Mouse (Mus musculus) adrenal gland, postnatal 4 days (tissue): ENCODE results near the gene Lgals9. TPM values are rescaled to one million over a fixed set of nuclear protein-coding genes. Genes with fewer than 3 reads are reported as not detected.

Experiments used
- DNase-seq, 2 experiments: peaks; one replicate each; pipeline ENCODE4 v3.0.0; 2021 to 2022; ENCODE audit warnings: low spot score in 2 of 2, mixed read lengths in 2 of 2
- total RNA-seq, 2 experiments: library from RNA; stranded (reverse); gene quantifications; 2 replicates each; pipeline ENCODE4 v1.2.3; 2021

Lgals9 gene
- total RNA-seq, 2 experiments from 2014 or later: 32.6 to 57.1 TPM

GRCm38 (mm10) chr11:78978176-78979019 lies 6.3 kb downstream of the Lgals9 start:
- no peak for DNase-seq

GRCm38 (mm10) chr11:78976731-78977510 lies 7.8 kb downstream of the Lgals9 start:
- no peak for DNase-seq

- no peak for DNase-seq
These were observed 11.2 kb downstream of the Lgals9 start for GRCm38 (mm10) chr11:78973381-78974150.

- DNase-seq: no peak
These were observed 11.9 kb downstream of the Lgals9 start for GRCm38 (mm10) chr11:78972811-78973351.

- DNase-seq: no peak
These were observed 12.4 kb downstream of the Lgals9 start for GRCm38 (mm10) chr11:78972328-78972727.

- no peak for DNase-seq
These were observed 13.0 kb downstream of the Lgals9 start for GRCm38 (mm10) chr11:78971746-78972145.

- no peak for DNase-seq
These were observed 13.7 kb downstream of the Lgals9 start for GRCm38 (mm10) chr11:78971096-78971495.

- DNase-seq: no peak
These were observed 16.6 kb downstream of the Lgals9 start for GRCm38 (mm10) chr11:78968121-78968520.

GRCm38 (mm10) chr11:78967371-78967770 lies 17.4 kb downstream of the Lgals9 start:
- peak in 1 of 2 experiments; percentile 34 for DNase-seq

GRCm38 (mm10) chr11:78961221-78961620 lies 23.5 kb downstream of the Lgals9 start:
- DNase-seq: no peak

- DNase-seq: no peak
These were observed 24.8 kb downstream of the Lgals9 start for GRCm38 (mm10) chr11:78959841-78960520.

GRCm38 (mm10) chr11:78959367-78959766 lies 25.4 kb downstream of the Lgals9 start:
- no peak for DNase-seq

GRCm38 (mm10) chr11:78956260-78956659 lies 28.5 kb downstream of the Lgals9 start:
- DNase-seq: peak; percentile 30 to 36

GRCm38 (mm10) chr11:78952467-78952866 lies 32.3 kb downstream of the Lgals9 start:
- DNase-seq: peak in 1 of 2 experiments; percentile 33

GRCm38 (mm10) chr11:78950365-78950764 lies 34.4 kb downstream of the Lgals9 start:
- DNase-seq: no peak

- DNase-seq: no peak
These were observed 41.7 kb downstream of the Lgals9 start for GRCm38 (mm10) chr11:78943083-78943482.

GRCm38 (mm10) chr11:78935178-78935577 lies 49.6 kb downstream of the Lgals9 start:
- no peak for DNase-seq

- no peak for DNase-seq
These were observed 50.0 kb downstream of the Lgals9 start for GRCm38 (mm10) chr11:78934727-78935126.

GRCm38 (mm10) chr11:78934307-78934706 lies 50.4 kb downstream of the Lgals9 start:
- no peak for DNase-seq

GRCm38 (mm10) chr11:78929345-78929744 lies 55.4 kb downstream of the Lgals9 start:
- DNase-seq: peak in 1 of 2 experiments; percentile 49
